Mouse (Mus musculus) lung, adult 2 months (tissue): ENCODE data around the gene Necap2. TPM values are rescaled to one million over a fixed set of nuclear protein-coding genes. Genes with fewer than 3 reads are reported as not detected.

Experiments used
- DNase-seq: peaks from one replicate; pipeline ENCODE4 v3.0.0; 2022
- H3K4me1 ChIP-seq: fragments of 200-500 bp; 2 replicates; pipeline ENCODE4 v1.6.1; 2011; ENCODE audit warnings: low read length; ENCODE audit not compliant: control insufficient read depth, insufficient read depth
- H3K4me3 ChIP-seq: fragments of 200-500 bp; replicated peaks from 2 replicates; pipeline ENCODE3; 2011; ENCODE audit warnings: low read depth, mild to moderate bottlenecking, control low read depth, low read length; ENCODE audit errors: extremely low read depth
- CTCF ChIP-seq: fragments of 200-500 bp; IDR thresholded peaks from 2 replicates; pipeline ENCODE4 v1.5.1; 2011; ENCODE audit warnings: mild to moderate bottlenecking, low read length, control low read depth; ENCODE audit not compliant: insufficient read depth
- POLR2A ChIP-seq: fragments of 200-500 bp; IDR thresholded peaks from 2 replicates; pipeline ENCODE4 v1.6.1; 2011; ENCODE audit warnings: low read depth, mild to moderate bottlenecking, control low read depth, low read length, borderline replicate concordance; ENCODE audit errors: extremely low read depth
- WGBS: fragments of 180-500 bp; shearing (Covaris S2); methylation state at CpG from one replicate; pipeline ENCODE4 v1.1.7; 2018; 5-methylcytosine and 5-hydroxymethylcytosine counted together
- polyA plus RNA-seq: library from polyadenylated mRNA; depleted of rRNA; stranded (reverse); fragments of >200 nt; gene quantifications from 2 replicates; pipeline ENCODE4 v1.2.3, GENCODE M21; 2012

The Necap2 gene
- polyA plus RNA-seq, 1 experiment, result 85.5 TPM

GRCm38 (mm10) chr4:141106526-141107183, 28.5 kb upstream of the Necap2 start:
- TF ChIP-seq CTCF (no peak), POLR2A (no peak)
- H3K4me3 ChIP-seq, result no peak overlapping the region
- 84% methylated on average over 16 of the region's 16 CpGs for WGBS
- no peak for DNase-seq
- no peaks in the 10 kb centered on the region for H3K4me1 ChIP-seq

- 66% methylated on average over 6 of the region's 6 CpGs for WGBS
- TF ChIP-seq CTCF, result no peak
- peak; percentile 37 for DNase-seq
- Histone ChIP-seq H3K4me1 (no peaks in the 10 kb centered on the region), H3K4me3 (no peak overlapping the region)
Observed at GRCm38 (mm10) chr4:141101855-141102254, 23.7 kb upstream of the Necap2 start.

- DNase-seq, result no peak
- no peaks in the 10 kb centered on the region for H3K4me1 ChIP-seq
- TF ChIP-seq POLR2A (no peak), CTCF (no peak)
- 93% methylated on average over 9 of the region's 9 CpGs for whole genome bisulfite sequencing
- H3K4me3 ChIP-seq, result no peak overlapping the region
Observed at GRCm38 (mm10) chr4:141101291-141101690, 23.1 kb upstream of the Necap2 start.

- no peaks in the 10 kb centered on the region for H3K4me1 ChIP-seq
- 74% methylated on average over 5 of the region's 5 CpGs for WGBS
- TF ChIP-seq POLR2A (no peak), CTCF (no peak)
Observed at GRCm38 (mm10) chr4:141099956-141100355, 21.8 kb upstream of the Necap2 start.

GRCm38 (mm10) chr4:141098935-141099334, 20.8 kb upstream of the Necap2 start:
- Histone ChIP-seq H3K4me1 (no peaks in the 10 kb centered on the region), H3K4me3 (no peak overlapping the region)
- no peak for DNase-seq
- 46% methylated on average over 4 of the region's 4 CpGs for WGBS
- TF ChIP-seq CTCF (no peak), POLR2A (no peak)

More at GRCm38 (mm10) chr4:141099956-141100355, 21.8 kb upstream of the Necap2 start:
- no peak for DNase-seq
- H3K4me3 ChIP-seq, result no peak overlapping the region

GRCm38 (mm10) chr4:141096710-141097109, 18.6 kb upstream of the Necap2 start:
- no peak overlapping the region for H3K4me3 ChIP-seq
- DNase-seq, result no peak
- H3K4me1 ChIP-seq, result no peaks in the 10 kb centered on the region
- TF ChIP-seq CTCF, result no peak
- TF ChIP-seq POLR2A, result no peak
- 26% methylated on average over 9 of the region's 9 CpGs for WGBS

- 79% methylated on average over 10 of the region's 10 CpGs for WGBS
- Histone ChIP-seq H3K4me3 (no peak overlapping the region), H3K4me1 (no peaks in the 10 kb centered on the region)
- DNase-seq, result no peak
- TF ChIP-seq CTCF, result no peak
- TF ChIP-seq POLR2A, result no peak
Observed at GRCm38 (mm10) chr4:141095016-141095415, 16.9 kb upstream of the Necap2 start.

- TF ChIP-seq POLR2A (no peak), CTCF (no peak)
- no peak overlapping the region for H3K4me3 ChIP-seq
- 44% methylated on average over 9 of the region's 9 CpGs for WGBS
Observed at GRCm38 (mm10) chr4:141088714-141089113, 10.6 kb upstream of the Necap2 start.

GRCm38 (mm10) chr4:141088033-141088432, 9.9 kb upstream of the Necap2 start, which contains the start of gene Spata21:
Spata21 (plus strand) TSS chr4:141088333.
- no peaks in the 10 kb centered on the region for H3K4me1 ChIP-seq
- TF ChIP-seq CTCF, result no peak
- TF ChIP-seq POLR2A, result no peak
- 76% methylated on average over 6 of the region's 6 CpGs for WGBS
- DNase-seq, result no peak
- no peak within 1 kb of the TSS for H3K4me3 ChIP-seq

More at GRCm38 (mm10) chr4:141088714-141089113, 10.6 kb upstream of the Necap2 start:
- H3K4me1 ChIP-seq, result no peaks in the 10 kb centered on the region
- DNase-seq, result no peak

- no peak for DNase-seq
- TF ChIP-seq CTCF (no peak), POLR2A (no peak)
- no peaks in the 10 kb centered on the region for H3K4me1 ChIP-seq
- no peak overlapping the region for H3K4me3 ChIP-seq
- WGBS, result 69% methylated on average over 10 of the region's 10 CpGs
Observed at GRCm38 (mm10) chr4:141086862-141087261, 8.7 kb upstream of the Necap2 start.
